Mouse (Mus musculus) C2C12 (cell line): ENCODE data around the gene Ell.

Experiments used
- CTCF ChIP-seq: IDR thresholded peaks from one replicate; pipeline ENCODE4 v1.5.1; 2011; ENCODE audit not compliant: control insufficient read depth, insufficient read depth, insufficient read length
- FOSL1 ChIP-seq: IDR thresholded peaks from one replicate; pipeline ENCODE4 v1.8.0; 2011; ENCODE audit warnings: mild to moderate bottlenecking, low read length; ENCODE audit not compliant: poor library complexity, insufficient read depth, severe bottlenecking
- MAX ChIP-seq: IDR thresholded peaks from one replicate; pipeline ENCODE4 v1.6.1; 2011; ENCODE audit warnings: mild to moderate bottlenecking, control low read depth
- MYOG ChIP-seq: IDR thresholded peaks from one replicate; pipeline ENCODE4 v1.6.1; 2011; ENCODE audit not compliant: control insufficient read depth, insufficient read length; ENCODE audit errors: extremely low read depth
- USF1 ChIP-seq: IDR thresholded peaks from one replicate; pipeline ENCODE4 v1.6.1; 2011; ENCODE audit warnings: low read depth, mild to moderate bottlenecking, control low read depth, moderate library complexity

DNA sequence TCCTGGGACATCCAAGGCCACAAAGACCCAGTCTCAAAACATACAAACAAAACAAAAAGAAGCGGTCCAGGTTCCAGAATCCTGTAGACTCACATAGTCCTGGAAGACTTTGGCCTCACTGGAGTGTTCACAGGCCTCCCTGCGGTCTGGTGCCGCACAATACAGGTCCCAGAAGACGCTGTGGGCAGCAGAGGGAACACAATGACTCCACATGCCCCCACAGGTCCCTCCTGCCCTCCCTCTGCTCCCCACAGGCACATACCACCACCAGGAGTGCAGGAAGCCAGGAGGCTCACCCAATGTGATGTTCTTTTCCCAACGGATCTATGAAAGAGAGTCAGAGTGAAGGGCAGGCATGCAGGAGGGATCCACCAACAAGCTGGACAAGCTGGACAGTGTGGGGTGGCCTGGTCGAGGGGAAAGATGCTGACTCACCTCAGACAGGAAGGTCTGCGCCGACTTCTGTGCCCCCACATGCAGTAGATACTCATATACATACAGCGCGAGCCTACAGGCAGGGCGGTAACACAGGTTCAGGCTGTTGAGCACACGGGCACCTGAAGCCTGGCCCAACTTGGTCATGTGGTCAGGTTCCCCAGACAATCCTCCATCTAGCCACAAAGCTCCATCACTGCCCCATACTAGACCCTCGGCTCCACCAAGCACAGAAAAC, 63.0 kb downstream of the Ell start:
- TF ChIP-seq CTCF (no peak), MYOG (no peak), USF1 (no peak), MAX (no peak), FOSL1 (no peak)
